In genomic region chr12:84205659-84206185, GRCm38 (mm10) we compare ENCODE assay signal across 13 mouse cellular contexts. TPM values are rescaled to one million over a fixed set of nuclear protein-coding genes. Genes with fewer than 3 reads are reported as not detected.
DNase-seq lines count a peak whose midpoint lies in the region; ATAC-seq and TF ChIP-seq lines count a peak whose summit lies in the region.
"Had no signal": no experiment of that assay in that cellular context is flagged by ENCODE, and none has a peak within 500 bp of the region (broad histone marks: within the 10 kb centered on the region; RNA-seq: fewer than 3 reads in every experiment).

No protein-coding gene starts in this region.

- no peaks in the 10 kb centered on the region for H3K27me3 ChIP-seq in heart, embryonic 15.5 days
- peaks cover 33% of the 10 kb centered on the region for H3K27me3 ChIP-seq in E14TG2a.4 (ENCODE audit: insufficient read depth, low read length)
- H3K27me3 ChIP-seq in liver, embryonic 16.5 days (ENCODE audit: control insufficient read depth, insufficient read depth, low read depth, low read length): no peaks in the 10 kb centered on the region
- no peaks in the 10 kb centered on the region for H3K27me3 ChIP-seq in midbrain, embryonic 14.5 days (ENCODE audit: control insufficient read depth, insufficient read depth, low read length)
- no peaks in the 10 kb centered on the region; the same call in 1 of the 2 replicates for H3K27me3 ChIP-seq in midbrain, embryonic 11.5 days (ENCODE audit: control insufficient read depth, insufficient read depth, low read length)
- H3K27me3 ChIP-seq: lung, embryonic 15.5 days; neural tube, embryonic 13.5 days had no signal

- H3K4me3 ChIP-seq in heart, embryonic 15.5 days: no peak overlapping the region
- H3K4me3 ChIP-seq in E14TG2a.4 (replicated peaks; ENCODE audit: low read length): 0 out of 2 replicates have a peak overlapping the region, but pooled peaks have one; percentile 33
- H3K4me3 ChIP-seq in bone marrow, adult 2 months (replicated peaks; ENCODE audit: control insufficient read depth, low read depth, low read length): no peak overlapping the region
- H3K4me3 ChIP-seq in liver, embryonic 16.5 days (ENCODE audit: low read depth, low read length): peak overlapping the region; percentile 14
- H3K4me3 ChIP-seq in midbrain, embryonic 14.5 days (replicated peaks; ENCODE audit: low read depth, low read length): no peak overlapping the region
- no peak overlapping the region for H3K4me3 ChIP-seq in midbrain, embryonic 11.5 days (ENCODE audit: low read depth, low read length)
- H3K4me3 ChIP-seq: lung, embryonic 15.5 days; neural tube, embryonic 13.5 days had no signal

- H3K9me3 ChIP-seq in heart, embryonic 15.5 days (replicated peaks): no peaks in the 10 kb centered on the region
- no peaks in the 10 kb centered on the region for H3K9me3 ChIP-seq in E14TG2a.4 (ENCODE audit: low read length)
- H3K9me3 ChIP-seq in liver, embryonic 16.5 days (replicated peaks; ENCODE audit: control insufficient read depth, low read length): no peaks in the 10 kb centered on the region
- no peaks in the 10 kb centered on the region for H3K9me3 ChIP-seq in midbrain, embryonic 14.5 days (ENCODE audit: control insufficient read depth, low read length)
- no peaks in the 10 kb centered on the region for H3K9me3 ChIP-seq in midbrain, embryonic 11.5 days (ENCODE audit: control insufficient read depth, low read length)
- H3K9me3 ChIP-seq: lung, embryonic 15.5 days; neural tube, embryonic 13.5 days had no signal

- H3K36me3 ChIP-seq in heart, embryonic 15.5 days: no peaks in the 10 kb centered on the region
- H3K36me3 ChIP-seq in E14TG2a.4 (ENCODE audit: insufficient read depth, low read length): peaks cover 12% of the 10 kb centered on the region
- no peaks in the 10 kb centered on the region for H3K36me3 ChIP-seq in liver, embryonic 16.5 days (ENCODE audit: control insufficient read depth, insufficient read depth)
- no peaks in the 10 kb centered on the region for H3K36me3 ChIP-seq in midbrain, embryonic 14.5 days (ENCODE audit: control insufficient read depth, insufficient read depth, low read length)
- no peaks in the 10 kb centered on the region for H3K36me3 ChIP-seq in midbrain, embryonic 11.5 days (ENCODE audit: control insufficient read depth, insufficient read depth, low read length)
- H3K36me3 ChIP-seq: lung, embryonic 15.5 days; neural tube, embryonic 13.5 days had no signal

- intact Hi-C loops in heart, postnatal 14 days (cut with DNase I): no loop called here

- peak overlapping the region; percentile 53 for H3K27ac ChIP-seq in heart, embryonic 15.5 days
- H3K27ac ChIP-seq in bone marrow, adult 2 months (ENCODE audit: control insufficient read depth, insufficient read depth, low read depth, low read length, poor library complexity): peak overlapping the region; percentile 71
- peak overlapping the region; percentile 100 for H3K27ac ChIP-seq in liver, embryonic 16.5 days (ENCODE audit: low read length)
- H3K27ac ChIP-seq in midbrain, embryonic 14.5 days (replicated peaks; ENCODE audit: low read depth, low read length): no peak overlapping the region
- H3K27ac ChIP-seq in midbrain, embryonic 11.5 days (ENCODE audit: low read depth, low read length): no peak overlapping the region

- peaks cover 75% of the 10 kb centered on the region for H3K4me1 ChIP-seq in heart, embryonic 15.5 days (replicated peaks)
- peaks cover 100% of the 10 kb centered on the region for H3K4me1 ChIP-seq in E14TG2a.4 (replicated peaks; ENCODE audit: low read depth, low read length)
- H3K4me1 ChIP-seq in bone marrow, adult 2 months (ENCODE audit: control insufficient read depth, insufficient read depth, low read length): peaks cover 41% of the 10 kb centered on the region
- H3K4me1 ChIP-seq in liver, embryonic 16.5 days (ENCODE audit: control insufficient read depth, low read depth, low read length): peaks cover 89% of the 10 kb centered on the region
- H3K4me1 ChIP-seq in midbrain, embryonic 14.5 days (ENCODE audit: control insufficient read depth, insufficient read depth, low read length): no peaks in the 10 kb centered on the region
- no peaks in the 10 kb centered on the region for H3K4me1 ChIP-seq in midbrain, embryonic 11.5 days (ENCODE audit: control insufficient read depth, insufficient read depth, low read length)

- ATAC-seq in heart, embryonic 15.5 days (replicated peaks; ENCODE audit: insufficient number of reproducible peaks, insufficient read depth, low FRiP score, low read depth): no peak
- no peak for ATAC-seq in liver, embryonic 16.5 days (ENCODE audit: low read depth)
- no peak for ATAC-seq in midbrain, embryonic 14.5 days (ENCODE audit: low FRiP score, low TSS enrichment)
- no peak for ATAC-seq in midbrain, embryonic 11.5 days (ENCODE audit: low FRiP score)
- ATAC-seq: hindbrain, embryonic 16.5 days had no signal

- no peak for TF ChIP-seq POLR2A in bone marrow, adult 2 months (IDR thresholded peaks at IDR 0.05; ENCODE audit: borderline replicate concordance, control insufficient read depth, low read depth, low read length)

- no peak for TF ChIP-seq CTCF in E14TG2a.4 (conservative IDR thresholded peaks at IDR 0.05; ENCODE audit: low read length)
- TF ChIP-seq CTCF in bone marrow, adult 2 months (IDR thresholded peaks at IDR 0.05; ENCODE audit: control insufficient read depth, insufficient read depth, low read length): no peak

- no peak overlapping the region for H3K4me2 ChIP-seq in heart, embryonic 15.5 days
- H3K4me2 ChIP-seq in liver, embryonic 16.5 days (ENCODE audit: low read depth, low read length): peak overlapping the region; percentile 79
- no peak overlapping the region for H3K4me2 ChIP-seq in midbrain, embryonic 14.5 days (ENCODE audit: low read length)
- no peak overlapping the region for H3K4me2 ChIP-seq in midbrain, embryonic 11.5 days
- H3K4me2 ChIP-seq: lung, embryonic 15.5 days; neural tube, embryonic 13.5 days had no signal

- WGBS in heart, embryonic 15.5 days: 84% methylated on average over 10 of the region's 10 CpGs
- 47% methylated on average over 10 of the region's 10 CpGs for WGBS in bone marrow, adult 2 months
- WGBS in liver, embryonic 16.5 days (ENCODE audit: insufficient replicate concordance): 36% methylated on average over 10 of the region's 10 CpGs
- WGBS in midbrain, embryonic 14.5 days: 93% methylated on average over 10 of the region's 10 CpGs
- 88% methylated on average over 10 of the region's 10 CpGs for WGBS in midbrain, embryonic 11.5 days

- no peak overlapping the region for H3K9ac ChIP-seq in heart, embryonic 15.5 days
- H3K9ac ChIP-seq in liver, embryonic 16.5 days (ENCODE audit: low read depth, low read length): peak overlapping the region; percentile 58
- H3K9ac ChIP-seq in midbrain, embryonic 14.5 days (replicated peaks; ENCODE audit: low read length): no peak overlapping the region
- no peak overlapping the region for H3K9ac ChIP-seq in midbrain, embryonic 11.5 days (ENCODE audit: low read length)
- H3K9ac ChIP-seq: lung, embryonic 15.5 days; neural tube, embryonic 13.5 days had no signal

- no peak for DNase-seq in heart, postnatal 14 days
- DNase-seq in midbrain, embryonic 14.5 days: no peak
- no peak for DNase-seq in midbrain, embryonic 11.5 days (ENCODE audit: low spot score, missing footprints)
- DNase-seq: adrenal gland, postnatal 10 days; cerebellum, adult 9-10 months; right cerebral cortex, postnatal 4 days had no signal

RNA-seq across cellular contexts. Expression of gene Elmsan1, which starts 13.0 kb away (rescaled TPM):
- polyA plus RNA-seq in heart, embryonic 15.5 days (2015; fragmentation: Nextera tagmentation; extraction: Ambion mirVana): 6.0 and 10.0 TPM in 2 replicates
- total RNA-seq in heart, postnatal 14 days (2021): 10 to 100 TPM; 15.7 to 16.9 TPM
- 12.5 and 20.0 TPM in 2 replicates for polyA plus RNA-seq in bone marrow, adult 2 months (2011; ENCODE audit: insufficient read depth, insufficient read length, low replicate concordance, missing spikeins)
- polyA plus RNA-seq in liver, embryonic 16.5 days (2015; fragmentation: Nextera tagmentation; extraction: Ambion mirVana): 6.9 and 7.8 TPM in 2 replicates
- polyA plus RNA-seq in midbrain, embryonic 14.5 days (2014; fragmentation: Nextera tagmentation; extraction: Ambion mirVana): 2.7 and 4.3 TPM in 2 replicates
- 3.4 and 3.9 TPM in 2 replicates for polyA plus RNA-seq in midbrain, embryonic 11.5 days (2014; fragmentation: Nextera tagmentation; extraction: Ambion mirVana)

RNA-seq across cellular contexts. Expression of gene Pnma1, which starts 57.4 kb away (rescaled TPM):
- polyA plus RNA-seq in heart, embryonic 15.5 days (2015; fragmentation: Nextera tagmentation; extraction: Ambion mirVana): 0.42 and 0.55 TPM in 2 replicates
- under 1 TPM; 0.17 to 0.31 TPM for total RNA-seq in heart, postnatal 14 days (2021)
- polyA plus RNA-seq in bone marrow, adult 2 months (2011; ENCODE audit: insufficient read depth, insufficient read length, low replicate concordance, missing spikeins): 1.8 and 2.8 TPM in 2 replicates
- polyA plus RNA-seq in liver, embryonic 16.5 days (2015; fragmentation: Nextera tagmentation; extraction: Ambion mirVana): 0.12 and 0.14 TPM in 2 replicates
- 5.4 and 6.2 TPM in 2 replicates for polyA plus RNA-seq in midbrain, embryonic 14.5 days (2014; fragmentation: Nextera tagmentation; extraction: Ambion mirVana)
- 3.4 and 3.8 TPM in 2 replicates for polyA plus RNA-seq in midbrain, embryonic 11.5 days (2014; fragmentation: Nextera tagmentation; extraction: Ambion mirVana)

Comparison
In these comparisons a context has a peak if more than half of its experiments do, and no peak if none do; other contexts are left out.
1. H3K27ac ChIP-seq: peak in heart, embryonic 15.5 days (single experiment), bone marrow, adult 2 months (single experiment) and liver, embryonic 16.5 days (single experiment); none in midbrain, embryonic 14.5 days (single experiment) and midbrain, embryonic 11.5 days (single experiment).
2. H3K4me3 ChIP-seq: peak in E14TG2a.4 (single experiment) and liver, embryonic 16.5 days (single experiment); none in heart, embryonic 15.5 days (single experiment), bone marrow, adult 2 months (single experiment), midbrain, embryonic 14.5 days (single experiment) and midbrain, embryonic 11.5 days (single experiment).